Mouse (Mus musculus) cerebellum, postnatal 4 days (tissue): ENCODE measurements at regions not wholly inside any gene's neighbourhood (a gene's known extent, or its start where the extent isn't known, plus 50 kb on each side); places are given as distances from the start of the nearest gene placed in this dataset.

Experiments used
- DNase-seq, 2 experiments: peaks; one replicate each; pipeline ENCODE4 v3.0.0; 2022; ENCODE audit warnings: low spot score in 2 of 2, mixed read lengths in 1 of 2

DNA sequence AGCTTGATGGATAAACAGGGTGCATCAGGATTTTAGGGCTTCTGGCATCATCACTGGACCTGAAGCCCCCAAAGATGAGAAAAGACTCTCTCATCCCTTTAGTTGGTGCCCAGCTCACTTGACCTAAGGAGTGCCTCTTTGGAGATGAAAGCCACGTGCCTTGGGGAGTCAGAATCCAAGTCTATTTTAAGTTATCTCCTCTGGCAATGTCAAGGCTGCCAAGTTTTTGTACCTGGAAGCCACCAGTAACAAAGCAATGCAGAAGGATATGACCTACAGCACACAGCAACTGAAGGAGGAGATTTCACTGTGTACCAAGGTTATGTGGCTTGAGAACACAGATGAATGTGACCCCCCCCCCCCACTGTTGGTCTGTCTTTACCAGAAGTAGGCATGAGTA lies 140.9 kb upstream of the N4bp1 start:
- DNase-seq = no peak

DNA sequence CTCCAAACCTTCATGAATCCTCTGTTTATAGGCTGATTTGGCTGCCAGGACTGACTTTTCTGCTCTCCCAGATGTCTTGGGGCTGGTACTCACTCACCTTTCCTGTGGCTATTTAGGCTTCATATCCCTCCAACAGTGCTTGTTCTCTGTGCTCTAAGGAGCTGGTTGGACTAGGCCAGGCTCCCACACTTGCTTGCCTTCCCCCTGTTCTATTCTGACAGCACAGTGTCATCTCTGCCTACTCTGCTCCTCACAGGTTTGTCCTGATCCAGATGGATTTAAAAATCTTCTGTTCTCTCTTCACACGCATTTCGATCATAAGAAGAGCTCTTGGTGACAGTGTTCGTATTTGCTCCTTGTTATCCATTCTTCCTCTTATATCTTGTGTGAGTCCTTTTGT lies 134.7 kb upstream of the N4bp1 start:
- DNase-seq = no peak

DNA sequence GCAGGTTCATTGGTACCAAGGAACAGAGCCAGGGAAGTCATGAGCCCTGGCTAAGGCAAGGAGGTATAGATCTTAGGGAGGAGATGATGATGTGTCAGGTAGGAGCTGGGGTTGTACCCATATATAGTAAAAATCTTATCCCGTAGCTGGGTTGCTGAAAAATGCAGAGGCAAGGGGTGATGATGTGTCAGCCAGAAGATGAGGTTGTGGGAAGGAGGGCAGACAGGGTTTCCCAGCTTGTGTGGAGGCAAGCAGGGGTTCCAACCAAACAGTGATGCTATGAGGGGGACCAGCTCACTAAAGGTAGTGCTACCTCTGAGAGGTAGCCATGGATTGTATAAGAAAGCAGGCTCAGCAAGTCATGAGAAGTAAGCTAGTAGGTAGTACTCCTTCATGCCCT lies 90.5 kb upstream of the N4bp1 start:
- no peak for DNase-seq

DNA sequence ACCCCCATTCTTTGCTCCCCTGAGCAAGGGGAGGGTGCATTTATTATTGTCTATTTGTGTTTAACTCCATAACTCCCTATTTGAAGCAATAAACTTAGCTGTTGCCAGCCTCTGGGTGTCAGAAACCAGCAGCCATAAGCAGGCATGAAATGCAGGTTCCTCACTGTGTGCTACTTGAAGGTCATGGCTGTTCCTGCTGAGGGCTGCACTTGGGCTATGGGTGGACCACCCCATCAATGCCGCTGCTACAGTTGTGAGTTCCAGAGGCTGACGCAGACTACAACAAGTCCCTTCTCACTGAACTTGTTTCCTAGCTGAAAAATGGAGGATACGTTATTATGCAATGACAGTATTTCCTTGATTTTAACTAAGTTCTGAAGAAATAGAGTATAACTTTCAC lies 86.7 kb upstream of the N4bp1 start:
- DNase-seq = no peak

DNA sequence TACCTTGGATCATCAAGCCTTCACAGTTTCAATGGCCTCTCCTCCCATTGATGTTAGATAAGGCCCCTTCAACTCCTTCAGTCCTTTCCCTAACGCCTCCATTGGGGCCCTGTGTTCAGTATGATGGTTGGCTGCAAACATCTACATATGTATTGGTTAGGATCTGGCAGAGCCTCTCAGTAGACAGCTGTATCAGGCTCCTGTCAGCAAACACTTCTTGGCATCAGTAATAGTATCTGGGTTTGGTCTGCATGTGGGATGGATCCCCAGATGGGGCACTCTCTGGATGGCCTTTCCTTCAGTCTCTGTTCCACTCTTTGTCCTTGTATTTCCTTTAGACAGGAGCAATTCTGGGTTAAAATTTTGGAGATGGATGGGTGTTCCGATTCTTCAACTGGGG lies 84.0 kb upstream of the N4bp1 start:
- no peak for DNase-seq

- no peak for DNase-seq
Observed at GRCm38 (mm10) chr8:86967891-86968311, 82.8 kb upstream of the N4bp1 start.

GRCm38 (mm10) chr8:86961218-86962195 lies 76.4 kb upstream of the N4bp1 start:
- DNase-seq = no peak
